Mouse (Mus musculus) cerebellum, postnatal 25 days (tissue): ENCODE data around the gene Arl15.

ENCODE experiments used
- DNase-seq, 2 experiments: peaks; one replicate each; pipeline ENCODE4 v3.0.0; 2021; ENCODE audit warnings: mixed read lengths in 2 of 2

Gene Arl15

GRCm38 (mm10) chr13:113938561-113938960, 144.3 kb downstream of the Arl15 start:
- no peak for DNase-seq

DNA sequence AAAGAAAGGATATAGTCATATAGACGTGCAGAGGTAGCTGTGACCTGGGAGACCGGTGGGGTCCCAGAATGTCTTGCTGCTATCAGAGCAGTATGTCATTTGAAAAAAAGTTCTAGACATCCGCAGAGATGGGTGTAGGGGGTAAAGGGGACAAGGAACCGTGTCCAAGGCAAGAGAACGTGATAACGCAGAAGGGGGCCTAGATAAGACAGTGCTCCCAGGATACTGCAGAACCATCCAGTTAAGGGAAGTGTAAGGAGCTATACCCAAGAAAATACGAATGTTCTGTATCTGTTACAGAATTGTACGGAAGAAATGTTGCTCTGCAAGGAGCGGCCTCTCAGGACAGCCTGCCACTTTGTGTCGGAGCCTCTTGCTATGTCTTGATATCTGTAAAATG, 144.8 kb downstream of the Arl15 start:
- DNase-seq = no peak

GRCm38 (mm10) chr13:113939681-113940080, 145.4 kb downstream of the Arl15 start:
- DNase-seq = peak in 1 of 2 experiments; percentile 33

DNA sequence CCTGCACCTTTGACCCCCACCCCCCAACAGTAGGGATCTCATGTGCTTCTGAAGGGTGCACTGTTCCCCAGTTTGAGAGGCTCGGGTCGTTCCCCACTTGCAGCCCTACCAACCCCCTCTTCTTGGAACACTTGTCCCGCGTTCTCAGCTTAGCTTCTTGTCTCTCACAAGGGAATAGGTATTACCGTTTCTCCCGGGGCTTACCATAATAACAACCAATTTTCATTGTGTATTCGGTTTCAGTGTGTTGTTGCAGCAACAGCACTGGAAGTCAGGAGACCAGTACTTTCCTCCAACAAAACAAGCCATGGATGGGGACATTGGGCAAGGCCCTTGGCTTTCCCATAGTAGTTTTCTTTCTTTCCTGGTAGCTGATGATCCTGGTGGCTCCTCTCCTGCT, 145.8 kb downstream of the Arl15 start:
- DNase-seq = no peak

- DNase-seq = no peak
Measured at GRCm38 (mm10) chr13:113941943-113942342, 147.6 kb downstream of the Arl15 start.

DNA sequence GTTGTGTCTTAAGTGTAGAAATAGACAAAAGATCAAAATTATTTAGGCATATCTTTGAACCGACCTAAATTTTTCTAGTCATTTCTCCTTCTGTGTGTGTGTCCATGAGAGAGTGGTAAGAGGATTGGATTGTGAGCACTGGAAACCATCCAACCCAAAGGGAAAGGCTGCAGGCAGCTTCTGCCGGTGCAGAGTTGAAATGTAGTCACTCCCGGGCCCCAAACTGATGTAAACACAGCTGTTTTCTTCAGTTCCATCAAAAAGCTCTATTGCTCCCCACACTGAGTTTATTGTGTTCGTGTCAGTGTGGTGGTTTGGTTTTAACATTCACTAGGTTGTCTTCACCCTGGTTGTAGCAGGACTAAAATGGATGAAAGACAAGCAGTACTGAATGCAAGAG, 153.2 kb downstream of the Arl15 start:
- no peak for DNase-seq

GRCm38 (mm10) chr13:113949708-113950107, 155.4 kb downstream of the Arl15 start:
- DNase-seq = no peak

DNA sequence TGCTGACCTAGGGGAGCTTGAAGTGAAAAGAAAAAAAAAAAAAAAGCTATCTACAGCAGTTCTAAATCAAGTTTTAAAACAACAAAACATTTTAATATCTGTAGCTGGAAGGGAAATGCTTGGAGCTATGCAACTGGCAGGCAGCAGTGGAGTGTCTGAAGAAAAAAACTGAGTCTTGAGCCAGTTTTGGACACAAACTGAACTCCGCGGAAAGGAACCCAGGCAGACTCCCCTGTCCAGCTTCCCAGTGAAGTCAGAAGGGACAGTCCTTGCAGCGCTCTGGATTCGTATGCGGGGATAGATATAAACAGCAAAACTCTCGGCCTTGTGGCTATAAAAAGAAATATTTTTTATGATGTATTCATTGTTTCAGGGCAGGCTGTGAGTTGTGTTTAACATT, 155.8 kb downstream of the Arl15 start:
- no peak for DNase-seq

GRCm38 (mm10) chr13:113957438-113957837, 163.1 kb downstream of the Arl15 start:
- no peak for DNase-seq

- DNase-seq = no peak
Measured at GRCm38 (mm10) chr13:113964945-113965344, 170.6 kb downstream of the Arl15 start.

DNA sequence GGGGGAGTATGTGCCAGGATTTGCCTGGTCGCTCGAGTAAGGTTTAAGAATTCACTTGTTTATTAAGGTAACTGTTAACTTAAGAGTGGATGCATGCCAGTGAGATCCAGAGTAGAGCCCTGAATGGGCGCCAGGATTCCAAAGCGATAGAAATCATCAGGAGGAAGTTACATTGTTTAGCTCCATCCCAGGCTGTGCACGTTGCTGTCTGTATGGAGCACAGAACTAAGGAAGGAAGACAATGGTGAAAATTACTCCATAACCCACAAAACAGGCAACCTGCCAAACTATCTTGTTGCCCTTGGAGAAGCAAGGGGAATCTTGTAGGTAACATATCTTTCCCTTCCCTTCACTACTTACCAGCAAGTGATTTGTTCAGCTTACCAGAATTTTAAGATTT, 176.4 kb downstream of the Arl15 start:
- DNase-seq = no peak

DNA sequence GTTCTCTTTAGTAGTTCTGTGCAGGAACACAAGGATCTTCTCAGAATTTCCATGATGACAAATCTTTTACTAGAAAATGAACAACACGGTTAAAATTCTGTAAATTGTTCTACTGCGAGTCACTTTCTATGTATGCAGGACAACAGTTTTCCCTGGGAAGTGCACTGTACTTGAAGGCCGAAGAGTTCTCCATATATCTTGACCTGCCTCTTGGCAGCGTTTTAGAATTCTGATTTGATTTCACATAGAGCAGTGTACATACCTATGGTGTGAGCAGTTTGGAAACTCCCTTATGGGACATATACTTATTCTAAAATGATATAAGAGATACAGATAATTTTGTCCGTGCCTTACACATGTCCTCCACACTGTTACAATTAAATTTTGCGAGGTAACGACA, 178.1 kb downstream of the Arl15 start:
- DNase-seq = no peak

GRCm38 (mm10) chr13:113974866-113975265, 180.6 kb downstream of the Arl15 start:
- no peak for DNase-seq

DNA sequence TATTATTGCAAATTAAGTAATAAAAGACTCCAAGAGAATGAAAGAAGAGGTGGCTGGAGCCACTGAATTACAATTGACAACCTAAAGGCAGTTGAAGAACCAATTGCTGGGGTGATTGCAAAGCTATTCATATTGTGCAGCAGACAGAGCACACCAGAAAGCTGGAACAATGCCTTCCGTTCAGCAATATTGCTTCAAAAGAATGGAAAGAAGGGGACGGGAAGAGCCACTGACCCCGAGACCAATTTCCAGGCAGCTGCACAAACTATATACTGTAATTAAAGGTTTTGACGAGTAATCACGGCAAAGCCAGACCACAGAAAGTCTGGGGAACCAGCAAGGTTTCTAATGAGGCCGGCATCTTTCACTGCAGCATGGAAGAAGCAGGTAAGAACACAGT, 181.4 kb downstream of the Arl15 start:
- no peak for DNase-seq

- DNase-seq = no peak
Measured at GRCm38 (mm10) chr13:113976936-113977335, 182.6 kb downstream of the Arl15 start.

DNA sequence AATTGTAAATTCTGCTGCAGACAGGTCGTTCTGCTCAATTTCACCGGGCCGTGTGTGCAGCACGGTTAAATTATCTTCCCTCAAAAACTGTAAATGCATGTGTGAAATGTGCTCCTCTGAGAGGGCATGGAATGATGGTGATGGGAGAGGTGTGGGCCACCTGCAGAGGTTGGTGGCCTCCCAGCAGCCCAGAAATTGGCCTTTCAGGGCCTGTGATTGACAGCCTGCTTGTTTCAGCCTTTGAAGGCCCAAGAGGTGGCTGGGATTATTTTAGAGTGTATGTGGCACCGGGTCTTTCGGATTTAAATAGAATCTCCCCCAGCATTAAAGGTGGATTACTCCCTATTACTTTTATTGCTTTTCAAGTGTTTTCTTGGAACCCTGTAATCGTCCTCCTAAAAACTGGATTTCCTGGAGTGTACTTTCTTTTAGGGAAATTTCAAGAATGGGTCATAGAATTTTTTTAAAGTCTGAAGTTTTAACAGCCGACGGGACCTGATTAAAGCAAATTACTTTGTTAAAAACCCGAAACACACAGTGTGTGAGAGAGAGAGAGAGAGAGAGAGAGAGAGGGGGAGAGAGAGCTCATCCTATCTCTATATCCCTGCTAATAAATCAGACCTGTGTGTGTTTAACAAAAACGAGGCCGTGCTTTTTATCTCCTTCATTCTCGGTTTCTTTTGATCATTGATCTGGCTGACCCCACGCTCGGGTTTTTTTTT, 186.6 kb downstream of the Arl15 start:
- DNase-seq = no peak

DNA sequence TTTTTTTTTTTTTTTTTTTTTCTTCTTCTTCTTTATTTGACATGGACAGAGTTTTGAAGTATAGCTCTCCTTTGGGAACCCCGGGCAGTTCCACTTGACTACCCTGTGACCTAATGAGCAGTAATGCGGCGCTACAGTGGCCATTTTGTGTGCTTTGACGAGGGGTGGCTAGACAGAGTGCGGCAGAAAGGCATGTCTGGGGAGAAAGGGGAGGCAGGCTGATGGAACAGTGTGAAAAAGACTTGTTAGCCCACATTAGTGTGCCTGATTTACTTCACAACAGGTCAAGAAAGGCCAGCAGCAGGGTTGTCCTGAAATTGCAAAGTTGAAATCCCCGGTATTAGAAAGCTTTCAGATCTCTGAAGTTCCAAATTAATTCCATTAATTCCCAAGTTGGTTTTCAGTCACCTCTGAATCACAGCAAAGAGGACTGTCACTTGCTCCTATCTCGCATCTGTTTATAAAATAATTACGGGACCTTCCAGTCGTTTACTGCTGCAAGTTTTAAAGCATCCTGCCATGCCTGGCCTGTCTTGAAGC, 187.2 kb downstream of the Arl15 start:
- DNase-seq = no peak

- DNase-seq = no peak
Measured at GRCm38 (mm10) chr13:113983633-113984032, 189.3 kb downstream of the Arl15 start.

- DNase-seq = no peak
Measured at GRCm38 (mm10) chr13:113984491-113984890, 190.2 kb downstream of the Arl15 start.

GRCm38 (mm10) chr13:113986864-113987562, 192.7 kb downstream of the Arl15 start:
- peak; percentile 93 to 95 for DNase-seq

- DNase-seq = no peak
Measured at GRCm38 (mm10) chr13:113990247-113990646, 195.9 kb downstream of the Arl15 start.

GRCm38 (mm10) chr13:113990701-113991100, 196.4 kb downstream of the Arl15 start:
- DNase-seq = no peak

DNA sequence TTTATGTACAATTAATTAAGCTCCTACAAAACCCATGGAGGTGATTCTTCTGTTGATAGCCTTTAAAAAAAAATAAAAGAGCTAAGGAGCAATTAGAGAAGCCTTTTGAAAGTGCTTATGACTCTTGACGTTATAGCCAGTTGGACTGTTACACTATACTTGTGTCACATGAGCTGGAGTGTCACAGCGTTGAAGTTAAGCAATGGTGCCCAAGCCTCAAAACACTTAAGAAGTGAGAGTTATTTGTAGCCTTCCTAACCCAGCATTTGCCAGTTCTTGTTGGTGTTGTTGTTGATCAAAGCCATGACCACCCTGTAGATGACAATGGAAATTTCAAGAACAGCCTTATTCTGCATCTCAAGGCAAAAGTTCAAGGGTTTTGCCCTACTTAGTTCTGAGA, 198.8 kb downstream of the Arl15 start:
- DNase-seq = no peak

DNA sequence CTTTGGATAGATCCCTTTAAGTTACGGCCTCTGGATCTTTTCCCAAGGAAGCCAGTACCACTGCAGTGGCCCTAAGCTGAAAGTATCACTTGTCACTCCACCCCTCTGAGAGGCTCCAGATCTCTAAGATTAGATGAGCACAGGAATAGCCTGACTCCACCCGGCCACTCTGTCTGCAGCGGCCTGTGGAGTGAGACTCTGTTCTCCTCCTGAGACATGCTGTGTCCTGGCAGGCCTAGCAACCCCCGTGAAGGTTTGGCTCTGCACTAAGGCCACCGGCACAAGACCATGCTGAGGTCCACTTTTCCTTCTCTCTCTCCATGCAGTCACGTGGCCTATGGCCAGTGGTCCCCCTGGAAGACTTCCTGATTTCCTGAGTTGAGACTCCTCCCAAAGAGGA, 200.3 kb downstream of the Arl15 start:
- DNase-seq = peak; percentile 78 to 80
